Mouse (Mus musculus) ES-Bruce4 (cell line): ENCODE data around the gene Rtp4.

Experiments
- CTCF ChIP-seq: IDR thresholded peaks from one replicate; pipeline ENCODE4 v1.8.1; 2011; ENCODE audit warnings: low read depth, low read length
- POLR2A ChIP-seq: IDR thresholded peaks from one replicate; pipeline ENCODE4 v1.8.1; 2011; ENCODE audit warnings: low read length; ENCODE audit not compliant: insufficient read depth

GRCm38 (mm10) chr16:23471551-23471950 is 48.5 kb upstream of the Rtp4 start:
- no peak for TF ChIP-seq CTCF
- no peak for TF ChIP-seq POLR2A
